Mouse (Mus musculus) B cell, adult 2 months (primary cell): ENCODE data around the gene Crhr2.

ENCODE experiments used
- DNase-seq, 2 experiments: peaks; one replicate each; pipeline ENCODE4 v3.0.0; 2022

Crhr2 gene

DNA sequence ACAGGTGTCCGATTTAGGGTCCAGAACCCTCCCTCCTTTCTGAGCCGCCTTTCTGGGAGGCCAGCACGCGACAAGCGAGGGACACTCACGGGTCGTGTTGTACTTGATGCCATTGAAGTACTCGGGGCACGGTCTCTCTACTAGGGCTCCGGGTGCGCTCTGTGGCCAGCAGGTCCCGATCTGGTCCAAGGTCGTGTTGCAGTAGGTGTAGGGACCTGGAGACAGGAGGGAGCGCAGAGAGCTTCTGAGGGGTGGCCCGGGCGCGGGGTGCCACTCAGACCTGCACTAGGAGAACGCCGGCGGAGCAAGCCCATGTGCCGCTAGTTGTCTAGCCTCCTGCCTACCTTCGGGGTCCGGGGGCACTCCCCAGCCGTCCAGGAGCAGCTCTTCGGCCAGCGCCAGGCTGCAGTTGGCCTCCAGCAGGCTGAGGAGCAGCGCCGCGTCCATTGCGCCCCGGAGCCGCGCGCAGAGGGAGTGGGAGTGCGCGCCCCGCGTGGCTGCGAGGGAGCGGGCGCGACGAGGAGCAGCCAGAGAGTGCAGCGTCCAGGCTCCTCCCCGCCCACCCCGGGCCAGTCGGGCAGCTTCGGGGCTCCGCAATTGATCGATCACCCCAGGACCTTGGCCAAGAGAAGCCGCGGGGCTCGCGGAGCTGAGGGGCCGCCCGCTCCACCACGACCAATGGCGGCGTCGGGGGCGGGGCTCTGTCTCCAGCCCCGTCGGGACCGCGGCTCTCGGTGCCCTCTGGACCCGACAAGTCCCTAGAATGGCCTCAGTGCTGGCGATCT, 15.3 kb downstream of the Crhr2 start:
- no peak for DNase-seq

- no peak for DNase-seq
Observed at GRCm38 (mm10) chr6:55108358-55108757, 24.5 kb downstream of the Crhr2 start.

DNA sequence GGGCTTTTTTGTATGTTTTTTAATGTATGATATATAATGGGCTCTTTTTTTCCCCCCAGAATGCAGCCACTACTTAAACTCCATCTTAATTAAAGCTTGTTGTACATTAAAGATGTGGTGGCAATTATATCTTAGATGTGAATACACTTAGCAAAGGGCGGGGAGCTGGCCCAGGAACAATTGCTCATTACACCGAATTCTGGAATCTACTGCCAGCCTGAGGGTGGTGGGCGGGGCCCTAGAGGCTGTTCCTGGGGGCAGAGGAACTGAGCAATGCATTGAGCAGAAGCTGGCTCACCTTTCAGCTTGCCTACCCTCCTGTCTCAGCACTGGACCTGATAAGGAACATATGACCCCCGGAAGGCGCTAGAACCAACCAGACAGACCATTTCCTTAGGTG, 34.2 kb downstream of the Crhr2 start:
- no peak for DNase-seq

DNA sequence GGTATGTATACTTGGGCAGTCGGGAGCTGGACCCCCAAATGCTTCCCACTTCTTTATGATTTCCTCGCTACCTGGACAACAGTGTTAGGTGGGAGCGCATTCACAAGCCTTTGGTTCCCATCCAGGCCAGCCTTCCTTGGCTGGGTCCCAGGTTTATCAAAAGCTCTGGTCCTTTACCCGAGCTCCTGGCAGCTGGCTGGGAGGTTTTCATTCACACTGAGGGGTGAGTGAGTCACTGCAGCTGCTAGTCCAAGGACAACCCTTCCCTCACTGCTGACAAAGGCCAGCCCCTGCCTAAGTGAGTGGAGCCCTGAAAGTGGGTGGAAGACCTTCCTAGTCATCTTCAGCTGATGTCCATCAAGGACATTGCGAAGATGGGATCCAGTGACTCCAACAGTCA, 34.8 kb downstream of the Crhr2 start:
- no peak for DNase-seq

GRCm38 (mm10) chr6:55093431-55094146, 39.2 kb downstream of the Crhr2 start:
- no peak for DNase-seq

DNA sequence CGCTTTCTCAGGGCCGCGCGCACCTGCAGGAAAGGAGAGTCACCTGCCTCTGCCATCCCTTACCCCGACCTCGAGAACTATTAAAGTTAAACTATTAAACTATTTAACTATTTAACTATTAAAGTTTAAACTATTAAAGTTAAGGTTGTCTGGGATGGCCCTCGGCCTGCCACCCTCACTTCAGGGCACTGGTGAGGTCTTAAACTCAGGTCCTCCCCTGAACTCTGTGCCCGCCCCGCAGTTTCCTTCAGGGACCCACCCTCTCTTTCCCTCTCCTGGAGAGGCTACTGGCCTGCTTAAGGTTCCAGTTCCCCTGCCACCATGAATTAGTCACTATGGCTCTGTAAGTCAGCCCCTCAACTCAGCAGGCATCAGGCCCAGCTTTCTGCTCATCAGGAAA, 41.4 kb downstream of the Crhr2 start:
- no peak for DNase-seq

DNA sequence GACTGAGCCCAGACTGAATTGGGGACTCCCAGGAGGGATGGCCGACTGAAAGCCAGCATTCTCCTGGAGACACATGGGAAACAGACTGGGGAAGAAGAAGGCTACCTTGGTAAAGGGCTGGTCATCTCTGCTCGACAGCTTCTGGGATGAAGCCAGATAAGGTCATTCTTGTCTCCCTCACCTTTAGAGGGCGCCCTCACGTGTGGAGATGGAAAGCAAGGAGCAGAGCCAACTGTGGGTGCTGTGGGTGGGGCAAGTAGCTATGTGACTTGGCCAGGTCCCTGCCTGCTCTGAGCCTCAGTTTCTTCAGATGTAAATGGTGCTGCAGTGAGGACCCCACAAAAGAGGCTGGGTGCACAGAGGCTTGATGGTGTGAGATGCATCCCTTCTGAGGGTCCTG, 42.2 kb downstream of the Crhr2 start:
- peak in 1 of 2 experiments; percentile 5 for DNase-seq

DNA sequence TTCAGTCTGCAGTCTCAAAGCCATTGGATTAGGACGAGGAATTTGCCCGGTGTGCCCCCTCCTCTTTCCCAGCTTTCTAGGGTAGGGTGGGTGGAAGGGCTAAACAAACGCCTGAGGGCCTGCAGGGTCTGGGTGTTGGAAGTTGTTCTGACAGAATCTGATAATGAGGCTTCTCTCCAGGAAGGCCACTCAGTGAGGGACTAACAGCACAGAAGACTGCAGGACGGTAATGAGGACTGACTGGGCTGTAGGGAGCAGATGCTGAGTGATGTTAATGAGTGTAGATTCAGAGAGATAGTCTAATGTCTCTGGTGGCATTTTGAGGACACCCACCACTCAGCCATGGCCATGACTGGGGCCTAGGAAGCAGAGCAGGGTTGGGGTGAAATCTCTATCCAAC, 45.5 kb downstream of the Crhr2 start:
- no peak for DNase-seq

DNA sequence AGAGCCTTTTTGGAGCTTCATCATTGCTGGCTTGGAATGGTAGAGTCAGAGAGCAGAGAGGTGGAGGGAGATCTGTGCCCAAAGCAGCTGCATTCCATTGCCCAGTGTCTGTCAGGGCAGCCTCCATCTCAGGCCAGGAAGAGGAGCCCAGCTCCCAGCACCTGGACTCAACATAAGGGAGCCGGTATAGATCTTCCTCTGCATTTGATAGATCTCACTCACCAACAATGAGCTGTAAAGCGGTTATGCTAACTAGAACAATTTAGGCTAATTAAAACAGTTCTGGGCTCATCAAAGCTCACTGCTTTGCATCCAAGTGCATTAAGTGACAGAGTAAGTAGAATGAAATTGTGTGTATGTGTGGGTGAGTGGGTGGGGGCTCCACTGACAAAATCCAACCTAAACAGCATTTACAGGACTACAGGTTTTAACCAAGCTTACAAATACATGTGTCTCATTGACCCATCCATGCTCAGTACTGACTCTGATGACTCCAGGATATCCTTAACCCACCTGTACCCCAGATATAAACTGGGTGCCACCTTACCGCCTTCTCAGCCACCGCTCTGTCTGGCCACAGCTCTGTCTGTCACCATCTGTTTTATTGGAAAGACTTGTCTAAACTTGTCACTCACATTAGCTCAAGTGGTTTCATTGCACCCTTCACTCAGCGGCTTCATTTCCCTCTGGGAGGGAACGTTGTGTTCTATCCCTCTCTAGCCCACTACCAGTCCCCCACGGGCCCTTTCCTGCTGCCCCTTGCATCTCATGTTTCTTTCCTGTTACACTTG, 50.4 kb downstream of the Crhr2 start:
- no peak for DNase-seq

GRCm38 (mm10) chr6:55081379-55081778, 51.4 kb downstream of the Crhr2 start:
- DNase-seq, result no peak

DNA sequence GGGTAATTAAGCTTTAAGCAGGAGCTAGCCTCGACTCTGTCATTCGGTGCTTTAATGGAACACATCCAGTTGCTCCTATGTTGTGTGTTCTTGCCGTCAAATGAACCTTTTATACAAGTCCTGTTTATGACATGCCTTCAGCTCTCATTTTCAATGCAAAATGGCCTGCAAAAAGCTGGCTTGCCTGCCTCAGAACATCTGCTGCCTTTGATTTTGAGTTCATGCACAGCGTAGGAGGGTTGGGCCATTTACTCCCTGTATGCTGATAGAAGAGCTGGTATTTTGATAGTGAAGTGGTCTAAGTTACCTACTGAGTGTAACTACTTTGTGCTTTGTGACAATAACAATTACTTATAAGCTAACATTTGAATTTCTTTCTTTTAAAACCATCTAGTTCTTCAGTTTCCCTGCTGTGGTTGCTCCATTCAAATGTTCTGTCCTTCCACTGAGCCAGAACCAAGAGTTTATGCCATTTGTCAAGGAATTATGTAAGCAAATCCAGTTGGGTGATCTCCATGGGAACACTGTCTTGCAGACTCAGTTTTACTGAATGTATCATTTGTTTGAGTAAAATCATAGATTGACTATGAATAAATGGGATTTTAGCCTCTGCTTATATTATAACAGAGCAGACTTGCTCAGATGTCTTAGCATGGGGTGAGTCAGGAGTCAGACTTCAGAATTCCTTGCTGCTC, 56.1 kb downstream of the Crhr2 start:
- DNase-seq, result no peak

DNA sequence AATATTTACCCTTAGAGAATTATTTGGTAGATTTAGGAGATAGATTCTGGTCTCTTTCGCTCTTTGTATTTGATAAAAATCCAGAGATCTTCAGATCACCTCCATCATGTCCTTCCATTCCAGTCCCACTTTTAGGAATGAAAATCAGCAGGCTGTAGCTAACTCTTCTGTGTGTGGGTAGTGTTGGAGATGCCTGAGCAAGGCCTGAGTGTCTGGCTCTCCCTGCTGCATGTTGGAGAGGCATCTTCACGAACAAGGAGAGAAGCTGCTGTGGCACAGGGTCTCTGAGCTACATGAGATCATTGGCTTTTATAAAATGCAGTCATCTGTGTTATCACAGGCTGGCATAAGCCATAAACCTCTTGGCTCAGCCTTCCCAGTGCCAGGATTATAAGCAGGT, 66.9 kb downstream of the Crhr2 start:
- DNase-seq, result no peak

GRCm38 (mm10) chr6:55064477-55064827, 68.4 kb downstream of the Crhr2 start:
- DNase-seq, result no peak

- DNase-seq, result no peak
Observed at GRCm38 (mm10) chr6:55063793-55064476, 68.9 kb downstream of the Crhr2 start.

DNA sequence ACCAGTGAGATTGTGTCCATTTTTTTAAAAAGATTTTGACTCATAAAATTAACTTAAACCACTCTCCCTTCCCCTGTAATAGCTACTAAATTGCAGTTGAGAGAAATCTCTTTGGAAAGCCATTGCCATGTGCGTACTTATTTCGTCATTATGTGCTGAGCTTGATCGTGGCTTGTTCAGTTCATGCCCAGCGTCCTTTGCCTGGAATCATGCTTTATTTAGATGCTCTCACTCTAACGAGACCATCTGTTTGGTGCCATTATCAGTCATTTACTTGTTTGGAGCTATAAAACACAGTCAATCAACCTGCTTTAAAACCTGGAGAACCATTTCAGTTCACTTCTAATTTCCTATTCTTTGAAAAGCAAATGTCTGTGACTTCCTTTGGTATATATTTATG, 70.6 kb downstream of the Crhr2 start:
- DNase-seq, result no peak

DNA sequence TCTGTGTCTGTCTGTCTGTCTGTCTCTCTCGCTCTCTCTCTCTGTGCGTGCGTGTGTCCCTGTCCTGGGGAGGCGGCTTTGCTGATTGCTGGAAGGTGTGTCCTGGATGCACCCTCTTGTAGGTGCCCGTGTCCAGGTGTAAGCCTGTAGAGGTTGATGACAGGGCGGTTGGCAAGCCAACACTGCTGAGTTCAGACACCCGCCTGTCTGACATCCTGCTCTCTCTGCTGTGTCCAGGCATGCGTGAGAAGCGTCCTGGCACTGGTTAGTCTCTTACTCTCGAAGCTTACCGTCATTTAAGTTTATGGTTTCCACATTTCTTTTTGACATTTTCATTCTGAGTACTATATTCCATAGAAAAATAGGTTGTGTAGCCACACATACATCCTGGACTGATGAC, 71.5 kb downstream of the Crhr2 start:
- DNase-seq, result no peak

DNA sequence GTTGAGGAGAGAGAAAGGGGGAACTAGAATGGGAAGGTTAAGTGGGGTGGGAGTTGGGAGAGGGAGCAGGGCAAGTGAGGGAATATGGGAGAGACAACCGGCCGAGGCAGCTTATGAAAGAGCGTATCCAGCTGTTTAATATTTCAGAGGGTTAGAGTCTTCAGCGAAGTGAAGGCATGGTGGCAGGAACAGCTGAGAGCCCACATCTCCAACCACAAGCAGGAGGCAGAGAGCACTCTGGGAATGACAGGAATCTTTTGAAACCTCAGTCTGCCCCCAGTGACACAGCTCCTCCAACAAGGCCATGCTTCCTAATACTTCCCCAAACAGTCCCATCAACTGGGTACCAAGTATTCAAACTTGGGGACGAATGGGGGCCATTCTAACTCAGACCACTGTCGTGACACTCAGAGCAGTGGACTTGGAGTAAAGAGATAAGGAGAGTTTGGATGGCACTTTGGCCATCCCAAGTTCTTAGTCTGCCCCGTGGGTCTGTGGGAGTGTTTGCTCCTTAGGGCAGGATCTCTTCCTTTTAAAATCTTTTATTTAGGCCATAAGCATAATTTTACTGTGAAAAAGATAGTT, 72.5 kb downstream of the Crhr2 start:
- no peak for DNase-seq

DNA sequence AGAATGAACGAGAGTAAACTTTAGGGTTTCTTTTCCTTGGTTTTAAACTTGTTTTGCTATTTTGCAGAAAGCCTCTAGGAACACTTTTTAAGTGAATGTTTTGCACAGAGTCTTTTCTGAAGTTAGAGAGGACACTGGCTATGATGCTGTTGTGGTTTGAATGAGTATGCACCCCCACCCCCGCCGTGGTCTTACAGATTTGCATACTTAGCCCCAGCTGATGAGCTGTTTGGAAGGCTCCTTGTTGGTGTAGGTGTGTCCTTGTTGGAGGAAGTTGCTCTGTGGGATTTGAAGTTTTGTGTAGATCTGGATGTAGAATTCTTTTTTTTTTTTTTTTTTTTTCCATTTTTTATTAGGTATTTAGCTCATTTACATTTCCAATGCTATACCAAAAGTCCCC, 75.4 kb downstream of the Crhr2 start:
- peak; percentile 24 to 32 for DNase-seq

GRCm38 (mm10) chr6:55054491-55054890, 78.3 kb downstream of the Crhr2 start:
- no peak for DNase-seq

DNA sequence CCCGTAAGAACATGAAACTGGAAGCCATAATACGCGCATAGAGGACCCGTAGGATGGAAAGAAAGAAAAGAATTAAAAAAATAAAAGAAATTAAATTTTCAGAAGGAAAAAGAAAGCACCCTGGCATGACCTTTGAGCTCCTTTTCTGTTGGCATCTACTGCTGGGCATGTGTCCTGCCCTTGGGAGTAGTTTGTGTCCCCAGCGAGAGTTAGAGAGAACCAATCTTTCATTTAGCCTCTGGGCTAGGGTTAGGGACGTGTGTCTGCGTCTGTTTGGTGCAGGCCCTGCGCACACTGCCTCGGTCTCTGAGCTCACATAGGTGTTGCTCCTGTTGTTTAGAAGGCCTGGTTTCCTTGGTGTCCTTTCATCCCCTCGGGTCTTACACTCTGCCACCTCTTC, 83.6 kb downstream of the Crhr2 start:
- DNase-seq, result no peak

DNA sequence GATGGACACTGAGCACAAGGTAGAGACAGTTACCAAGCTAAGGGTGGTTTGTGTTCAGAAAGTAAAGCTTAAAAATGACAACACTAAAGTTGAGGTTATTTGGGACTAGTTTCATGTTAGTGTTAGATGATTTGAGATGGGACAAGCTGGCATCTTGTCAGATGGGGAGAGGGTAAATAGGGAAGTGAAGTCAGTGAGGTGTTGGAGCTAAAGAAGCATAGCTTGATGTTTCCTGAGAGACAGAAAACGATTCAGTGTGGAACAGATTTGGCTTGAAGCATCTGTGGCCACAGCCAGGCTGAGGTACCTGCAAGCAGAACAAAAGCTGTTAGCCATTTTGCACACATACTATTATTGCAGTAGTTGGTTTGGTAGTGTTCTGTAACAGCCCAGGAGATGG, 87.5 kb downstream of the Crhr2 start:
- DNase-seq, result peak in 1 of 2 experiments; percentile 14

- no peak for DNase-seq
Observed at GRCm38 (mm10) chr6:55044542-55044941, 88.3 kb downstream of the Crhr2 start.
